Mouse (Mus musculus): ENCODE data around the gene Arfgef2. TPM values are rescaled to one million over a fixed set of nuclear protein-coding genes. Genes with fewer than 3 reads are reported as not detected.

Arfgef2 gene
- polyA plus RNA-seq, 1 experiment from 2014 or later: 3.4 TPM

Other genes starting within 250 kb of the Arfgef2 start
- gene Prex1, start 91.8 kb upstream of the Arfgef2 start, polyA plus RNA-seq (2015; fragmentation: Nextera tagmentation; extraction: Ambion mirVana): 9.1 and 9.8 TPM in 2 replicates
- gene Trp53rkb, start 13.1 kb upstream of the Arfgef2 start, polyA plus RNA-seq (2015; fragmentation: Nextera tagmentation; extraction: Ambion mirVana): 3.8 and 4.5 TPM in 2 replicates
- gene Cse1l, start 100.5 kb downstream of the Arfgef2 start, polyA plus RNA-seq (2015; fragmentation: Nextera tagmentation; extraction: Ambion mirVana): 69.3 and 92.1 TPM in 2 replicates
- 24.2 and 33.2 TPM in 2 replicates for gene Stau1, start 190.7 kb downstream of the Arfgef2 start, polyA plus RNA-seq (2015; fragmentation: Nextera tagmentation; extraction: Ambion mirVana)
- 53.6 and 59.5 TPM in 2 replicates for gene Ddx27, start 209.6 kb downstream of the Arfgef2 start, polyA plus RNA-seq (2015; fragmentation: Nextera tagmentation; extraction: Ambion mirVana)

Measured in liver, embryonic 13.5 days (tissue).